Mouse (Mus musculus) neural tube, embryonic 15.5 days (tissue): ENCODE results near the gene Gm17018. TPM values are rescaled to one million over a fixed set of nuclear protein-coding genes. Genes with fewer than 3 reads are reported as not detected.
"Not testable (repeated sequence)": the region's sequence is repeated elsewhere in the genome, so short reads cannot be mapped to it uniquely, and the experiment has no call there.

Experiments used
- ATAC-seq: fragments of 200-750 bp; cut with Nextera tagmentation; 2 replicates; pipeline ENCODE4 v1.8.0; 2017; ENCODE audit warnings: mild to moderate bottlenecking, moderate TSS enrichment, moderate library complexity; ENCODE audit not compliant: low FRiP score
- H3K27ac ChIP-seq: fragments of 300-500 bp; sonication (generic); replicated peaks from 2 replicates; pipeline ENCODE4 v1.5.1; 2015; ENCODE audit warnings: mild to moderate bottlenecking, inconsistent platforms
- H3K27me3 ChIP-seq: fragments of 300-500 bp; sonication (generic); replicated peaks from 2 replicates; pipeline ENCODE4 v1.6.1; 2015; ENCODE audit warnings: inconsistent platforms
- H3K36me3 ChIP-seq: fragments of 300-500 bp; sonication (generic); 2 replicates; pipeline ENCODE4 v1.6.1; 2015; ENCODE audit warnings: inconsistent platforms
- H3K4me1 ChIP-seq: fragments of 300-500 bp; sonication (generic); 2 replicates; pipeline ENCODE4 v1.6.1; 2015; ENCODE audit warnings: inconsistent platforms
- H3K4me2 ChIP-seq: fragments of 300-500 bp; sonication (generic); 2 replicates; pipeline ENCODE4 v1.6.1; 2015; ENCODE audit warnings: inconsistent platforms, mild to moderate bottlenecking, moderate library complexity
- H3K4me3 ChIP-seq: fragments of 300-500 bp; sonication (generic); replicated peaks from 2 replicates; pipeline ENCODE4 v1.5.1; 2015; ENCODE audit warnings: mild to moderate bottlenecking, inconsistent platforms
- H3K9ac ChIP-seq: fragments of 300-500 bp; sonication (generic); replicated peaks from 2 replicates; pipeline ENCODE4 v1.6.1; 2015; ENCODE audit warnings: mild to moderate bottlenecking, inconsistent platforms
- H3K9me3 ChIP-seq: fragments of 300-500 bp; sonication (generic); replicated peaks from 2 replicates; pipeline ENCODE4 v1.6.1; 2016; ENCODE audit warnings: inconsistent platforms
- WGBS: fragments of 180-500 bp; shearing (Covaris S2); methylation state at CpG from one replicate; pipeline ENCODE4 v1.1.7; 2015; ENCODE audit warnings: mixed read lengths; 5-methylcytosine and 5-hydroxymethylcytosine counted together
- polyA plus RNA-seq: library from polyadenylated mRNA; unstranded; fragments of >200 nt; fragmentation: Nextera tagmentation; extraction: Ambion mirVana; gene quantifications from 2 replicates; pipeline ENCODE4 v1.2.1, GENCODE M21; 2015

Gene Gm17018
- polyA plus RNA-seq, 1 experiment from 2014 or later, result 80.3 TPM

DNA sequence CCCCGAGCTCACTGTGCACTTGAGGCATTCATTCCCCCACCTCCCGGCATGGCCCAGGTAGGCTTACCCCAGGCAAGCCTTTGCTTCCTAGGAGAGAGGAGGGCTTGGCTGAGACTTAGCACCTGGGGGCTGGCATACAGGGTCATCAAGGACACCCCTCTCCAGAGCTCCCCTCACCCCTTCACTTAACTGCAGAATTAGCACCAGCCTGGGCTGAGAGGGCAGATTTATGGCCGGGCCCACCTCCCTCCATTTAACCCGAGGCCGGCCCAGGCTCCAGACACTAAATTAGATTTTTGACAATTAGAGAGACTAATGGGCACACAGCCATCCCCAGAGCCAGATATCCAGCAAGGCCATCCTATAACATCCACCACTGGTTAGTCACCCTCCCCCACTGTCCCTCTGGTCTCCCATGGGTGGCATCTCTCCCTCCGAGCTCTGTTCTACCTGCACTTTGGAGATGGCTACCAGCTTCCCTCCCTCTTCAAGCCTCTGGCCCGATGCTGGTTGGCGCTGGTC is 25.1 kb upstream of the Gm17018 start:
- no peak overlapping the region for H3K4me2 ChIP-seq

DNA sequence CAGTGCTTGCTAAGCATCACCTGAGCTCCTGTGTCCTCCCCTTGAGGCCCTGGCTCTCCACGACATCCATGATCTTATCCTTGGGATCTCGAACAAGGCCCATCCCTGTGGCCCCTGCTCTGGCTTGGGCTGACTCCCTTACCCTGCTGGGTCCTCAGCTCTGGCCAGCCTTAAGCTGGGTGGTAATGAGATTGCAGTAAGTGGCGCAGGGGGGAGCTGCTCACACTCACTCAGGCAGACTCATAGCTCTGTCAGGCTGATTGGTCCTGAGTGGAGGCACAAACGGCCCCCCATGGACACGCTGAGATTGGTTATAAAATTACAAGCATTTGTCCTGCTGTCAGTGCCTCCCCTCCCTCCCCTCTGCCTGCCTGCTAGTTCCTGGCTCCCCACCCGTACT is 24.5 kb upstream of the Gm17018 start:
- peak; percentile 35 for ATAC-seq
- H3K9me3 ChIP-seq, result no peaks in the 10 kb centered on the region
- H3K27ac ChIP-seq, result peak overlapping the region; percentile 14; the same call in 1 of the 2 replicates
- no peak overlapping the region for H3K4me2 ChIP-seq
- 0 out of 2 replicates have a peak, but pooled peaks cover under 1% of the 10 kb centered on the region for H3K36me3 ChIP-seq
- H3K27me3 ChIP-seq, result no peaks in the 10 kb centered on the region
- H3K4me3 ChIP-seq, result no peak overlapping the region
- H3K4me1 ChIP-seq, result peaks cover 49% of the 10 kb centered on the region
- H3K9ac ChIP-seq, result no peak overlapping the region
- WGBS, result 26% methylated on average over 6 of the region's 6 CpGs

More for the DNA sequence above, 25.1 kb upstream of the Gm17018 start:
- H3K27ac ChIP-seq, result peak overlapping the region; percentile 14; the same call in 1 of the 2 replicates
- no peak for ATAC-seq
- H3K36me3 ChIP-seq, result peaks cover 7% of the 10 kb centered on the region; the same call in 1 of the 2 replicates
- no peaks in the 10 kb centered on the region for H3K9me3 ChIP-seq
- no peaks in the 10 kb centered on the region for H3K27me3 ChIP-seq
- whole genome bisulfite sequencing, result 47% methylated on average over 8 of the region's 8 CpGs
- peaks cover 44% of the 10 kb centered on the region for H3K4me1 ChIP-seq
- no peak overlapping the region for H3K9ac ChIP-seq
- H3K4me3 ChIP-seq, result no peak overlapping the region

DNA sequence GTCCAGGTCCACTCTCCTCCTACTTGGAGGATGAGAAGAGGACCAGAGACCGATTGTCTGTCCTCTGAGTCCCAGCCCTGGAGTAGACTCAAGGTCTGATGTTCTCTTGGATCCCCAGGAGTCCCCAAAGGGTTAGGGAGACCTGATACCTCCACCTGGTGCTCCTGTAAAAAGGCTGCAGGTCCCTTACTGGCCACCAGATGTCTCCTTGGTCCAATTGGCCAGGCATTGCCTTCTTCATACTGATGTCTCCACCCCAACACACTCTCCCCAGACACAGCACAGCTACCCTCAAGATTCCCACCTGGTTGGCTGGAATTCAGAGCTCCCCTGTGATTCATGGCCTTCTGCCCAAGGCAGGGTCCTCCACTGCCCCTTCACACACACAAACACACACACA is 22.9 kb upstream of the Gm17018 start:
- Histone ChIP-seq H3K4me3 (no peak overlapping the region), H3K4me1 (peaks cover 64% of the 10 kb centered on the region), H3K27ac (no peak overlapping the region), H3K36me3 (no peaks in the 10 kb centered on the region), H3K27me3 (peaks cover 6% of the 10 kb centered on the region), H3K4me2 (no peak overlapping the region), H3K9ac (no peak overlapping the region), H3K9me3 (no peaks in the 10 kb centered on the region)
- WGBS, result 62% methylated on average over 1 of the region's 1 CpGs
- ATAC-seq, result no peak

DNA sequence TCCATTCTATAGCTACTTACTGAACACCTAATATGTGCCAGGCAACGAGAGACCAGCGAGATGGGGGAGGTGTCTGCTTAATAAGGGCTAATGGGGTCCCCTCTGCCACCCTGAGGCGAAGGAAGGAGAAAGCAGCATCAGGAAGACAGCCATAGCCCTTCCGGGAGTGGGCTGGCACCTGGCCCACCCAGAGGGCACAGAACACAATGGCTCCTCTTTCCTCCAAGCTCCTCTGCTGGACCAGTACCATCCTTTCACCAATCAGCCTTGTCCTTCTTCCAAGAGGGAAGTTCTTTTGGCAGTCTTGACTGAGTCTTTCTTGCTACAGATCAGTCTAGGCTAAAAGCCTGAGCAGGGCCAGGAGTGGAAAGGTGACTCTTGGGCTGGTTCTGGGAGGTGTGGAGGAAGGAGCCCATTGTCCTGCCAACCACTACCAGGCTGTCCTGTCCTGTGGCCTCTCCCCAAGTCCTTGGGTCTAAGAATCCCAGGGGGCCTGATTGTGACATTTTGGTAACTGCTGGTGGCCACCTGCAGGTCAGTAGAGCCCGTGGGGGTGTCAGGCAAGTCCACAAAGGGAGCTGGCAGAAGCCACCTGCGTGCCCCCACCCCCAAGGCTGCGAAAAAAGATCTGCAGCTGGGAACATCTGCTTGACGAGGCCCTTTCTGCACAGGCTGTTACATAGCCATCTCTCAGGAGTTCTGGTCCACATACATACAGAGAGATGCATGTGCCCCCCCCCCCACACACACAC is 19.6 kb upstream of the Gm17018 start:
- ATAC-seq, result peak; percentile 14
- WGBS, result 15% methylated on average over 8 of the region's 8 CpGs
- H3K4me1 ChIP-seq, result peaks cover 64% of the 10 kb centered on the region
- no peaks in the 10 kb centered on the region for H3K36me3 ChIP-seq
- peak overlapping the region; percentile 80 for H3K4me2 ChIP-seq
- H3K9me3 ChIP-seq, result no peaks in the 10 kb centered on the region
- peak overlapping the region; percentile 50 for H3K9ac ChIP-seq
- H3K4me3 ChIP-seq, result peak overlapping the region; percentile 39
- H3K27me3 ChIP-seq, result peaks cover 26% of the 10 kb centered on the region
- peak overlapping the region; percentile 83 for H3K27ac ChIP-seq

DNA sequence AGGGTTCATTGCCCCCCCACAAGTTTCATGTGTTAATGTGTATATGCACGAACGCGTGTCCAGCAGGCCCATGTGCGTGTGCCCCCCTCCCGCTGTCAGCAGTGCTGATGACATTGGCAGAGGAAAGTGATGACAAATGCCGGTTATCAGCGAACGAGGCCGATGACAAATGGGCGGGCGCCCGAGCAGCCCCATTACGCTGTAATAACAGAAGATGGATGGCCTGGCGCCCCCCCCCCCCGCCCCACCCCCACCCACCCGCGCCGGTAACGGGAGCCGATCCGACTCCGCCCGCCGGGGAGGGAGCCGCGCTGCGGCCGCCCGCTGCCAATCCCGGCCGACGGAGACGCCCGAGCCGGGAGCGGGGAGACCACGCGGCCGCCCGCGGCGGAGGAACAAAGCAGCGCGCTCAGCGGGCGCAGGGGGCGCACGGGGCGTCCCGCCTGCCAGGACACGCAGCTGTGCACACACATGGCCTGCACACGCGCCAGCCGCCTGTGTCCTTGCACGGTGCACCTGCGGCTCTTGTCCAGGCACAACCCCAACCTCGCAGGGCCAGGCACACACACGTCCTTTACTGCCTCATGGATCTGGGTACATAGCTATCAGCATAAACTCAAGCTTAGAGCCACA is 18.9 kb upstream of the Gm17018 start:
- Histone ChIP-seq H3K4me3 (peak overlapping the region; percentile 39), H3K4me2 (peak overlapping the region; percentile 80), H3K4me1 (peaks cover 59% of the 10 kb centered on the region), H3K9me3 (no peaks in the 10 kb centered on the region), H3K27ac (peak overlapping the region; percentile 83), H3K27me3 (peaks cover 32% of the 10 kb centered on the region), H3K9ac (peak overlapping the region; percentile 50), H3K36me3 (no peaks in the 10 kb centered on the region)
- ATAC-seq, result peak; percentile 42
- WGBS, result 1% methylated on average over 53 of the region's 58 CpGs

DNA sequence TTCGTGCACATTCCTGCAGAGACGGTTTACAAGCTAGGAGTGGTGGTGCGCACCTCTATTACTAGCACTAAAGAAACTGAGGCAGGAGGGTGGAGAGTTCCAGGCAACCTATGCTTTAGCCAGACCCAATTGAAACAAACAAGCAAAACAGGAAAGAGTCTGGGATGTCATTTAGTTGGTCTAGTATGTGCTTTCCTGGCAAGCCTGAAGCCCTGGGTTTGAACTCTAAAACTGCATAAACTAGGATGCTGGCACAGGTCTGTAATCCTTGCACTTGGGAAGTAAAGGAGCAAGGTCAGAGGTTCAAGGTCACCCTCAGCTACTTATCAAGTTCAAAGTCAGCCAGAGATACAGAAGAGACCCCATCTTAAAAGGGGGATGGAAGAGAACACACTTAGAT is 18.4 kb upstream of the Gm17018 start:
- Histone ChIP-seq H3K27me3 (peaks cover 35% of the 10 kb centered on the region), H3K27ac (peak overlapping the region; percentile 83), H3K9ac (peak overlapping the region; percentile 50), H3K36me3 (no peaks in the 10 kb centered on the region), H3K9me3 (no peaks in the 10 kb centered on the region), H3K4me2 (peak overlapping the region; percentile 80), H3K4me3 (peak overlapping the region; percentile 39), H3K4me1 (peaks cover 60% of the 10 kb centered on the region)
- WGBS, result 14% methylated on average over 3 of the region's 3 CpGs
- no peak for ATAC-seq

DNA sequence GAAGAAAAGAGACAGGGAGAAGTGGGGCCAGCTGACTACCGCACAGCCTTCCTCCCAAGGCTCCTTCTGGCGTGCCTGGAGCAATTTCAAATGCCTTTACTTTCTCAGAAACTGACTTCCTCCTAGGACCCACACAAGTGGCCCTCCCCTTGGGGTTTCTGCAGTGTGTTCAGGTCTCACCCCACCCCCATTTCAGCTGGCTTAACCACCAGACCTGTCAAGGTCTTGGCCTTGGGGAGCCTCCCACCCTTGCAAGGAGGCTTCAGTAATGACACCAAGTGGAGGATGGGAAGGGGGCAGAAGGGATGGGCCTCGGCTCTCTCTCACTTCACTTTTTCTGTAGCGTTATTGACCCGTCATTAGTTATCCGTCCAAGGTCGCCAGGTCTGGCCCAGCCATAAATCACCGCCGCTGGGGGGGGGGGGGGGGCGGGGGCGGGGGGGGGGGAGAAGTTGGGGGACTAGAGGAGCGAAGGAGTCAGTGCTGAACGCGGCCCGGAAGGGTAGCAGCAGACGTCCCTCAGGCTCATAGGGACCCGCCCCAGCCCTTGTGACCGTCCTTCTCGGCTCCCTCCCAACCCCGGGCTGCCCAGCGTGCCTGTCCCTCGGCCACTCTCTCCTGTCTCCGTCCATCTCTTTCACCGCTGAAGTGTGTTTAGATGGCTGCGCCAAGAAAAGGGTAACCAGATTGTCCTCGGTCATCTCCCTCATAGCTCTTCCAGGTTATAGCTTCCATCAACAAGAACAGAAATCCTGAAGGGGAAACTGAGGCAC is 16.1 kb upstream of the Gm17018 start:
- Histone ChIP-seq H3K9ac (peak overlapping the region; percentile 51), H3K4me2 (peak overlapping the region; percentile 88), H3K27ac (0 out of 2 replicates have a peak overlapping the region, but pooled peaks have one; percentile 13), H3K9me3 (no peaks in the 10 kb centered on the region), H3K27me3 (peaks cover 37% of the 10 kb centered on the region), H3K4me1 (peaks cover 69% of the 10 kb centered on the region), H3K36me3 (no peaks in the 10 kb centered on the region), H3K4me3 (peak overlapping the region; percentile 44)
- no peak for ATAC-seq
- 2% methylated on average over 22 of the region's 26 CpGs for WGBS

DNA sequence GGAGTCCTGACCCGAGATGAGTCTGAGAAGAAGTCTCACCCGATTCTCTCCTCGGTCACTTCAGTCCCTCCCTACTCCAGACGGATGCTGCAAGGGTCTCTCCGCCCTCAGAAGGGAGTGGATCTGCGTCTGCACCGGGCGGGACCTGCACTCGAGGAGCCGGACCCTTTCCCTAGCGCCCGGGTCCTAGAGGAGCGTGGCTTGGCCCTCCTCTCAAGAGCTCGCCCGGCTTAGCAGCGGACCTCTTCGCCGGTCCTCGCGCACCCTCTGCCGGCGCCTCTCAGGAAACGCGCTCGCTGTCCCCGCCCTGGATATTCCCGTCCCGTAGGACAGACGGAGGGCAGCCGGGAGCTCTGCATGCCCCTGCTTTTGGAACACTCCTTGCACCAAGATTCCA is 15.5 kb upstream of the Gm17018 start:
- Histone ChIP-seq H3K4me2 (peak overlapping the region; percentile 88), H3K27ac (no peak overlapping the region), H3K4me1 (peaks cover 68% of the 10 kb centered on the region), H3K4me3 (peak overlapping the region; percentile 44), H3K27me3 (peaks cover 37% of the 10 kb centered on the region), H3K9ac (peak overlapping the region; percentile 51), H3K36me3 (no peaks in the 10 kb centered on the region), H3K9me3 (no peaks in the 10 kb centered on the region)
- under 1% methylated on average over 30 of the region's 30 CpGs for WGBS
- ATAC-seq, result peak; percentile 34

DNA sequence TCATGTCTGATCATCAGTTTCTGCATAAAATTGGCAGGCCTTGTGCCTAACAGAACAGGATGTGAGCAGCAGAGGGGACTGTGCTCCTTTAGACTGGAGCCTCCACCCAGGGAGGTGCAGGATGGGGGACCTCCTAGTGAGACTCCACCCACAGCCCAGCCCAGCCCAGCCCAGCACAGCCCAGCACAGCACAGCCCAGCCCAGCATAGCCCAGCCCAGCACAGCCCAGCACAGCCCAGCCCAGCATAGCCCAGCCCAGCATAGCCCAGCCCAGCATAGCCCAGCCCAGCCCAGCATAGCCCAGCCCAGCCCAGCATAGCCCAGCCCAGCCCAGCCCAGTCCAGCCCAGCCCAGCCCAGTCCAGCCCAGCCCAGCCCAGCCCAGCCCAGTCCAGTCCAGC is 12.2 kb upstream of the Gm17018 start:
- not testable (repeated sequence) for H3K9me3 ChIP-seq, H3K27ac ChIP-seq, H3K36me3 ChIP-seq, H3K9ac ChIP-seq, H3K4me3 ChIP-seq, H3K4me2 ChIP-seq, ATAC-seq
- Histone ChIP-seq H3K27me3 (peaks cover 30% of the 10 kb centered on the region), H3K4me1 (peaks cover 39% of the 10 kb centered on the region)

DNA sequence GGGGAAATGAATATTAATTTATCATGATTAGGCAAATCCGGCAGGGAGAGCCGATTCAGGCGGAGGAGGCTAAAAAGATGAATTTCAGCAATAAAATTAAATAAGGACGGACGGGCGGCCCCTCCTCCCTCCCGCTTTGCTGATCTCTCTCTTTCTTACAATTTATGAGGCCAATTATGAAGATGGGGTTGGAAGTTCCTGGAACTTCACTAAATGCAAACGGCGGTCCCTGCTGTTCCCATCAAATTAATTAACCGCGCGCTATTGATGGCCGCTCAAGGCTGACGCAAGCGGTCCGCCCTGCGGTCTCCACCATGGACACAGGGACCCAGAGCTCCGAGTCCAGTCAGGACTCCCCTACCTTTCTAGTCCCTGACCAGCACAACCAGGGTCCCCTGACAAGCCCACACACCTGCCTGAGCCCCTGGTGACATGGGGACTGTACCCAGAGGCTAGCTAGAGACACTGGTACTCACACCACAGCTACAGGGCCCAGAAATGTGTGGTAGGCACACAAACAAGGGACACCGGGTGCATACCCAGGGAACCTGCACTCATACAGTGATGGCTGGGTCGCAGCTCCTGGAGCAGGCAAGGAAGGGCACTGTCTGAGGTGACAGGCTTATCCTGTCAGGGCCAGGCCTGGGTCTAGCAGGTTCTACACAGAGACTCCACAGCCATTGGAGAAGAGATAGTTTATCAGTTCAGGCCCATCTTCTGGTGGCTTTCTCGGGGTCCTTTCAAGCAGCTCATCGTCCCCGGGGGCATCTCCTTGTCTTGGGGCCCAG is 11.1 kb upstream of the Gm17018 start:
- H3K4me1 ChIP-seq, result peaks cover 34% of the 10 kb centered on the region
- H3K27ac ChIP-seq, result peak overlapping the region; percentile 60
- H3K9me3 ChIP-seq, result no peaks in the 10 kb centered on the region
- 41% methylated on average over 23 of the region's 23 CpGs for WGBS
- ATAC-seq, result 0 out of 2 replicates have a peak, but pooled peaks have one; percentile 28
- peak overlapping the region; percentile 27 for H3K4me2 ChIP-seq
- 0 out of 2 replicates have a peak, but pooled peaks cover 5% of the 10 kb centered on the region for H3K36me3 ChIP-seq
- peaks cover 22% of the 10 kb centered on the region for H3K27me3 ChIP-seq
- no peak overlapping the region for H3K9ac ChIP-seq
- H3K4me3 ChIP-seq, result no peak overlapping the region

DNA sequence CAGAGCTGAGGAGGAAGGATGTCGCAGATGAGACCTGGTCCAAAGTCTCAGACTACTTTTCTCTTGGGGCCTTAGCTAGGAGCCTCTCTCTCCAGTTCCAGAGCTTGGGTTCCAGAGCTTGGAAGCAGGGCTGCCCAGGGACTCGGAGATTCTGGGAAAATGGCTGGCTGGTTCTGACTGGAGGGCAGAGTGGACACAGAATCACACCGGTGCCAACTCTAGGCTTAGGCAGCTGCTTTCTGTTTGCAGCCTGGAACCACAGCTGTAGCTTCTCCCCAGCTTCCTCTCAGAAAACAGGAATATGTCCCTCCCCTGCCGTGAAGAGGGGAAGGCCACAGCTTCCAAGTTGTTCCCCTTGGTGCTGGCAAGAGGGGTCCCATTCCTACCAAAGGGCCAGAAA is 10.5 kb upstream of the Gm17018 start:
- H3K9me3 ChIP-seq, result no peaks in the 10 kb centered on the region
- H3K36me3 ChIP-seq, result peaks cover 5% of the 10 kb centered on the region; the same call in 1 of the 2 replicates
- no peak for ATAC-seq
- no peak overlapping the region for H3K4me2 ChIP-seq
- H3K27me3 ChIP-seq, result peaks cover 22% of the 10 kb centered on the region
- H3K4me3 ChIP-seq, result no peak overlapping the region
- H3K9ac ChIP-seq, result no peak overlapping the region
- H3K27ac ChIP-seq, result peak overlapping the region; percentile 60; the same call in 1 of the 2 replicates
- 86% methylated on average over 4 of the region's 4 CpGs for WGBS
- H3K4me1 ChIP-seq, result peaks cover 28% of the 10 kb centered on the region
